11 mouse cellular contexts compared by ENCODE assay signal in genomic region chr13:110127613-110128258, GRCm38 (mm10).
DNase-seq lines count a peak whose midpoint lies in the region; ATAC-seq lines count a peak whose summit lies in the region.
"Had no signal": no experiment of that assay in that cellular context is flagged by ENCODE, and none has a peak within 500 bp of the region (broad histone marks: within the 10 kb centered on the region; RNA-seq: fewer than 3 reads in every experiment).

No protein-coding gene starts in this region.

- intact Hi-C loops in heart, postnatal 25 days (cut with DNase I): no loop called here

- no peak overlapping the region for H3K4me2 ChIP-seq in hindbrain, embryonic 11.5 days (replicated peaks; ENCODE audit: low read depth, low read length)
- H3K4me2 ChIP-seq in hindbrain, embryonic 14.5 days (replicated peaks): peak overlapping the region; percentile 24
- H3K4me2 ChIP-seq: heart, embryonic 12.5 days had no signal

- no peak for ATAC-seq in hindbrain, embryonic 11.5 days (ENCODE audit: low FRiP score)
- ATAC-seq in hindbrain, embryonic 14.5 days (ENCODE audit: low FRiP score): peak; percentile 73; the same call in 1 of the 2 replicates

- WGBS in hindbrain, embryonic 11.5 days: 74% methylated on average over 12 of the region's 12 CpGs
- WGBS in hindbrain, embryonic 10.5 days: 76% methylated on average over 12 of the region's 12 CpGs
- WGBS in hindbrain, embryonic 14.5 days: 45% methylated on average over 12 of the region's 12 CpGs

- 0 out of 2 replicates have a peak overlapping the region, but pooled peaks have one; percentile 6 for H3K27ac ChIP-seq in hindbrain, embryonic 11.5 days (ENCODE audit: low read depth, low read length)
- H3K27ac ChIP-seq in hindbrain, embryonic 10.5 days: no peak overlapping the region
- H3K27ac ChIP-seq in hindbrain, embryonic 14.5 days: peak overlapping the region; percentile 79

- H3K9me3 ChIP-seq in hindbrain, embryonic 11.5 days (ENCODE audit: control insufficient read depth, low read length): no peaks in the 10 kb centered on the region
- no peaks in the 10 kb centered on the region for H3K9me3 ChIP-seq in hindbrain, embryonic 10.5 days
- no peaks in the 10 kb centered on the region for H3K9me3 ChIP-seq in hindbrain, embryonic 14.5 days (ENCODE audit: control insufficient read depth, low read length)
- H3K9me3 ChIP-seq: heart, embryonic 12.5 days had no signal

- H3K4me3 ChIP-seq in hindbrain, embryonic 11.5 days (ENCODE audit: low read depth, low read length): no peak overlapping the region
- no peak overlapping the region for H3K4me3 ChIP-seq in hindbrain, embryonic 10.5 days
- no peak overlapping the region for H3K4me3 ChIP-seq in hindbrain, embryonic 14.5 days (replicated peaks; ENCODE audit: low read length)
- H3K4me3 ChIP-seq: heart, embryonic 12.5 days had no signal

- H3K36me3 ChIP-seq in hindbrain, embryonic 11.5 days (ENCODE audit: control insufficient read depth, insufficient read depth, low read length): no peaks in the 10 kb centered on the region
- H3K36me3 ChIP-seq in hindbrain, embryonic 10.5 days: no peaks in the 10 kb centered on the region
- H3K36me3 ChIP-seq in hindbrain, embryonic 14.5 days (replicated peaks; ENCODE audit: control insufficient read depth, insufficient read depth): no peaks in the 10 kb centered on the region
- H3K36me3 ChIP-seq: heart, embryonic 12.5 days had no signal

- DNase-seq in hindbrain, embryonic 11.5 days (ENCODE audit: low spot score): no peak
- DNase-seq in hindbrain, embryonic 10.5 days (ENCODE audit: low spot score): no peak
- peak; percentile 42 for DNase-seq in right cerebral cortex, adult 18-20 months
- DNase-seq in right cerebral cortex, postnatal 14 days: no peak
- peak; percentile 60 for DNase-seq in hindbrain, embryonic 14.5 days (ENCODE audit: low spot score)
- peak; percentile 33 for DNase-seq in retina, postnatal 1 day
- DNase-seq in kidney, postnatal 14 days: no peak
- DNase-seq in heart, postnatal 25 days (ENCODE audit: low spot score): no peak
- DNase-seq: layer of hippocampus, postnatal 36 days; lung, adult 18-20 months had no signal

- H3K27me3 ChIP-seq in hindbrain, embryonic 11.5 days (ENCODE audit: control insufficient read depth, insufficient read depth, low read length): no peaks in the 10 kb centered on the region
- H3K27me3 ChIP-seq in hindbrain, embryonic 10.5 days (ENCODE audit: insufficient read depth, poor library complexity, severe bottlenecking): no peaks in the 10 kb centered on the region
- no peaks in the 10 kb centered on the region for H3K27me3 ChIP-seq in hindbrain, embryonic 14.5 days (ENCODE audit: control insufficient read depth, insufficient read depth, low read length)
- H3K27me3 ChIP-seq: heart, embryonic 12.5 days had no signal

- no peaks in the 10 kb centered on the region for H3K4me1 ChIP-seq in hindbrain, embryonic 11.5 days (replicated peaks; ENCODE audit: control insufficient read depth, insufficient read depth, low read length)
- H3K4me1 ChIP-seq in hindbrain, embryonic 10.5 days (replicated peaks): no peaks in the 10 kb centered on the region
- peaks cover 16% of the 10 kb centered on the region; the same call in 1 of the 2 replicates for H3K4me1 ChIP-seq in hindbrain, embryonic 14.5 days (replicated peaks; ENCODE audit: control insufficient read depth, insufficient read depth, low read length)
- H3K4me1 ChIP-seq: heart, embryonic 12.5 days had no signal

- H3K9ac ChIP-seq in hindbrain, embryonic 11.5 days (ENCODE audit: low read depth, low read length): no peak overlapping the region
- peak overlapping the region; percentile 32 for H3K9ac ChIP-seq in hindbrain, embryonic 14.5 days
- H3K9ac ChIP-seq: heart, embryonic 12.5 days had no signal

Comparison
In these comparisons a context has a peak if more than half of its experiments do, and no peak if none do; other contexts are left out.
1. DNase-seq: peak in right cerebral cortex, adult 18-20 months (single experiment), hindbrain, embryonic 14.5 days (single experiment) and retina, postnatal 1 day (single experiment); none in hindbrain, embryonic 11.5 days (single experiment), hindbrain, embryonic 10.5 days (single experiment), right cerebral cortex, postnatal 14 days (single experiment), kidney, postnatal 14 days (single experiment) and heart, postnatal 25 days (single experiment).